21 mouse cellular contexts compared by ENCODE assay signal in genomic region chr13:57877782-57878181, GRCm38 (mm10). TPM values are rescaled to one million over a fixed set of nuclear protein-coding genes. Genes with fewer than 3 reads are reported as not detected.
DNase-seq lines count a peak whose midpoint lies in the region; ATAC-seq and TF ChIP-seq lines count a peak whose summit lies in the region.
"Had no signal": no experiment of that assay in that cellular context is flagged by ENCODE, and none has a peak within 500 bp of the region (broad histone marks: within the 10 kb centered on the region; RNA-seq: fewer than 3 reads in every experiment).

No protein-coding gene starts in this region.

- no peak for ATAC-seq in hindbrain, embryonic 13.5 days (ENCODE audit: low FRiP score)
- no peak for ATAC-seq in hindbrain, embryonic 11.5 days (ENCODE audit: low FRiP score)
- no peak for ATAC-seq in midbrain, embryonic 11.5 days (ENCODE audit: low FRiP score)
- ATAC-seq in embryonic facial prominence, embryonic 12.5 days (ENCODE audit: insufficient number of reproducible peaks, insufficient read depth, low FRiP score, low TSS enrichment) = 0 out of 2 replicates have a peak, but pooled peaks have one; percentile 60
- ATAC-seq in hindbrain, postnatal 0 days = no peak; the same call in 1 of the 2 replicates

- H3K4me1 ChIP-seq in hindbrain, embryonic 13.5 days (replicated peaks) = peaks cover 26% of the 10 kb centered on the region
- no peaks in the 10 kb centered on the region for H3K4me1 ChIP-seq in hindbrain, embryonic 11.5 days (replicated peaks; ENCODE audit: control insufficient read depth, insufficient read depth, low read length)
- H3K4me1 ChIP-seq in midbrain, embryonic 10.5 days = peaks cover 20% of the 10 kb centered on the region
- H3K4me1 ChIP-seq in midbrain, embryonic 11.5 days (ENCODE audit: control insufficient read depth, insufficient read depth, low read length) = no peaks in the 10 kb centered on the region; the same call in 1 of the 2 replicates
- peaks cover 10% of the 10 kb centered on the region for H3K4me1 ChIP-seq in embryonic facial prominence, embryonic 12.5 days
- no peaks in the 10 kb centered on the region for H3K4me1 ChIP-seq in hindbrain, postnatal 0 days (ENCODE audit: insufficient read depth, low read length)

- H3K4me3 ChIP-seq in hindbrain, embryonic 13.5 days = no peak overlapping the region
- no peak overlapping the region for H3K4me3 ChIP-seq in hindbrain, embryonic 11.5 days (ENCODE audit: low read depth, low read length)
- H3K4me3 ChIP-seq in midbrain, embryonic 10.5 days = no peak overlapping the region
- no peak overlapping the region for H3K4me3 ChIP-seq in midbrain, embryonic 11.5 days (ENCODE audit: low read depth, low read length)
- no peak overlapping the region for H3K4me3 ChIP-seq in embryonic facial prominence, embryonic 12.5 days
- no peak overlapping the region for H3K4me3 ChIP-seq in hindbrain, postnatal 0 days (ENCODE audit: low read length)
- H3K4me3 ChIP-seq: erythroblast, embryonic 14.5 days; heart, adult 2 months; myocyte had no signal

- no peak for TF ChIP-seq CTCF in hindbrain, postnatal 0 days (IDR thresholded peaks at IDR 0.05; ENCODE audit: low read depth)

- H3K36me3 ChIP-seq in hindbrain, embryonic 13.5 days = no peaks in the 10 kb centered on the region
- H3K36me3 ChIP-seq in hindbrain, embryonic 11.5 days (ENCODE audit: control insufficient read depth, insufficient read depth, low read length) = no peaks in the 10 kb centered on the region
- no peaks in the 10 kb centered on the region for H3K36me3 ChIP-seq in midbrain, embryonic 10.5 days
- no peaks in the 10 kb centered on the region for H3K36me3 ChIP-seq in midbrain, embryonic 11.5 days (ENCODE audit: control insufficient read depth, insufficient read depth, low read length)
- H3K36me3 ChIP-seq in embryonic facial prominence, embryonic 12.5 days = no peaks in the 10 kb centered on the region
- no peaks in the 10 kb centered on the region for H3K36me3 ChIP-seq in hindbrain, postnatal 0 days (ENCODE audit: insufficient read depth, low read length)

- no peak for DNase-seq in hindbrain, embryonic 11.5 days (ENCODE audit: low spot score)
- no peak for DNase-seq in midbrain, embryonic 10.5 days (ENCODE audit: low spot score)
- DNase-seq in midbrain, embryonic 11.5 days (ENCODE audit: low spot score, missing footprints) = no peak
- no peak for DNase-seq in hindbrain, postnatal 0 days (ENCODE audit: low spot score)
- no peak for DNase-seq in heart, adult 8-10 months (ENCODE audit: low spot score)
- DNase-seq in cerebellum, postnatal 10 days = no peak
- DNase-seq: adrenal gland, postnatal 14 days; B cell, adult 2 months; cerebellum, adult 18-20 months; heart, adult 2 months; layer of hippocampus, postnatal 36 days; left cerebral cortex, postnatal 4 days; lung, adult 18-20 months; spleen, adult 18-20 months had no signal

- peak overlapping the region; percentile 64; the same call in 1 of the 2 replicates for H3K27ac ChIP-seq in hindbrain, embryonic 13.5 days
- H3K27ac ChIP-seq in hindbrain, embryonic 11.5 days (ENCODE audit: low read depth, low read length) = no peak overlapping the region
- peak overlapping the region; percentile 33; the same call in 1 of the 2 replicates for H3K27ac ChIP-seq in midbrain, embryonic 10.5 days (replicated peaks)
- no peak overlapping the region for H3K27ac ChIP-seq in midbrain, embryonic 11.5 days (ENCODE audit: low read depth, low read length)
- no peak overlapping the region for H3K27ac ChIP-seq in embryonic facial prominence, embryonic 12.5 days
- H3K27ac ChIP-seq in hindbrain, postnatal 0 days = peak overlapping the region; percentile 8; the same call in 1 of the 2 replicates
- H3K27ac ChIP-seq: heart, adult 2 months had no signal

- no peak overlapping the region for H3K4me2 ChIP-seq in hindbrain, embryonic 13.5 days
- H3K4me2 ChIP-seq in hindbrain, embryonic 11.5 days (replicated peaks; ENCODE audit: low read depth, low read length) = no peak overlapping the region
- H3K4me2 ChIP-seq in midbrain, embryonic 11.5 days = no peak overlapping the region
- no peak overlapping the region for H3K4me2 ChIP-seq in embryonic facial prominence, embryonic 12.5 days (replicated peaks)
- H3K4me2 ChIP-seq in hindbrain, postnatal 0 days (ENCODE audit: low read depth, low read length) = no peak overlapping the region

- H3K9me3 ChIP-seq in hindbrain, embryonic 13.5 days = no peaks in the 10 kb centered on the region
- H3K9me3 ChIP-seq in hindbrain, embryonic 11.5 days (ENCODE audit: control insufficient read depth, low read length) = no peaks in the 10 kb centered on the region
- H3K9me3 ChIP-seq in midbrain, embryonic 10.5 days (replicated peaks) = no peaks in the 10 kb centered on the region
- no peaks in the 10 kb centered on the region for H3K9me3 ChIP-seq in midbrain, embryonic 11.5 days (ENCODE audit: control insufficient read depth, low read length)
- H3K9me3 ChIP-seq in embryonic facial prominence, embryonic 12.5 days = no peaks in the 10 kb centered on the region
- no peaks in the 10 kb centered on the region for H3K9me3 ChIP-seq in hindbrain, postnatal 0 days (ENCODE audit: low read length)

- 77% methylated on average over 10 of the region's 10 CpGs for WGBS in hindbrain, embryonic 13.5 days
- 73% methylated on average over 10 of the region's 10 CpGs for WGBS in hindbrain, embryonic 11.5 days
- 83% methylated on average over 10 of the region's 10 CpGs for WGBS in midbrain, embryonic 10.5 days
- WGBS in midbrain, embryonic 11.5 days = 83% methylated on average over 10 of the region's 10 CpGs
- 65% methylated on average over 10 of the region's 10 CpGs for WGBS in embryonic facial prominence, embryonic 12.5 days
- WGBS in hindbrain, postnatal 0 days = 64% methylated on average over 10 of the region's 10 CpGs

- no peak overlapping the region for H3K9ac ChIP-seq in hindbrain, embryonic 13.5 days
- H3K9ac ChIP-seq in hindbrain, embryonic 11.5 days (ENCODE audit: low read depth, low read length) = no peak overlapping the region
- H3K9ac ChIP-seq in midbrain, embryonic 11.5 days (ENCODE audit: low read length) = no peak overlapping the region
- no peak overlapping the region for H3K9ac ChIP-seq in embryonic facial prominence, embryonic 12.5 days
- no peak overlapping the region for H3K9ac ChIP-seq in hindbrain, postnatal 0 days (replicated peaks; ENCODE audit: low read length)

- no peaks in the 10 kb centered on the region for H3K27me3 ChIP-seq in hindbrain, embryonic 13.5 days
- H3K27me3 ChIP-seq in hindbrain, embryonic 11.5 days (ENCODE audit: control insufficient read depth, insufficient read depth, low read length) = no peaks in the 10 kb centered on the region
- no peaks in the 10 kb centered on the region for H3K27me3 ChIP-seq in midbrain, embryonic 10.5 days (ENCODE audit: low read depth, poor library complexity, severe bottlenecking)
- no peaks in the 10 kb centered on the region for H3K27me3 ChIP-seq in midbrain, embryonic 11.5 days (ENCODE audit: control insufficient read depth, insufficient read depth, low read length)
- H3K27me3 ChIP-seq in embryonic facial prominence, embryonic 12.5 days = no peaks in the 10 kb centered on the region
- no peaks in the 10 kb centered on the region for H3K27me3 ChIP-seq in hindbrain, postnatal 0 days (ENCODE audit: insufficient read depth, low read length)

RNA-seq across cellular contexts. Expression of gene Spock1, which starts 30.4 kb away (rescaled TPM):
- 69.4 and 70.1 TPM in 2 replicates for polyA plus RNA-seq in hindbrain, embryonic 13.5 days (2015; fragmentation: Nextera tagmentation; extraction: Ambion mirVana)
- 17.0 and 19.0 TPM in 2 replicates for polyA plus RNA-seq in hindbrain, embryonic 11.5 days (2014; fragmentation: Nextera tagmentation; extraction: Ambion mirVana)
- polyA plus RNA-seq in midbrain, embryonic 10.5 days (2016; fragmentation: Nextera tagmentation; extraction: Ambion mirVana) = 5.0 and 12.2 TPM in 2 replicates
- polyA plus RNA-seq in midbrain, embryonic 11.5 days (2014; fragmentation: Nextera tagmentation; extraction: Ambion mirVana) = 17.2 and 20.3 TPM in 2 replicates
- polyA plus RNA-seq in embryonic facial prominence, embryonic 12.5 days (2016; fragmentation: Nextera tagmentation; extraction: Ambion mirVana) = 10.2 and 11.0 TPM in 2 replicates
- total RNA-seq in hindbrain, postnatal 0 days (2014; rRNA removed) = 101 and 118 TPM in 2 replicates
- 72.1 and 80.3 TPM in 2 replicates for polyA plus RNA-seq in hindbrain, postnatal 0 days (2015; fragmentation: Nextera tagmentation; extraction: Ambion mirVana)
- total RNA-seq in heart, adult 8-10 months (2022) = under 1 TPM in 3 of 4 experiments, not detected in 1; 0.25 to 0.53 (median 0.27) TPM
- total RNA-seq: common myeloid progenitor, adult 5-6 weeks; heart, adult 2 months; liver, adult 2 months; megakaryocyte-erythroid progenitor cell, adult 5-6 weeks had no signal
- polyA plus RNA-seq: liver, adult 2 months had no signal

Comparison
In these comparisons a context has a peak if more than half of its experiments do, and no peak if none do; other contexts are left out.
1. H3K27ac ChIP-seq: peak in hindbrain, embryonic 13.5 days (single experiment), midbrain, embryonic 10.5 days (single experiment) and hindbrain, postnatal 0 days (single experiment); none in hindbrain, embryonic 11.5 days (single experiment), midbrain, embryonic 11.5 days (single experiment) and embryonic facial prominence, embryonic 12.5 days (single experiment).